Mouse (Mus musculus) heart, adult 2 months (tissue): ENCODE data around the gene Scd2. TPM values are rescaled to one million over a fixed set of nuclear protein-coding genes. Genes with fewer than 3 reads are reported as not detected.

Experiments used
- DNase-seq, 2 experiments: peaks; one replicate each; pipeline ENCODE4 v3.0.0; 2021
- H3K27ac ChIP-seq: fragments of 200-600 bp; 2 replicates; pipeline ENCODE4 v1.8.1; 2022
- H3K27me3 ChIP-seq: fragments of 200-500 bp; 2 replicates; pipeline ENCODE4 v1.6.1; 2012; ENCODE audit warnings: mild to moderate bottlenecking, low read length, inconsistent platforms, mixed read lengths; ENCODE audit not compliant: control insufficient read depth, insufficient read depth
- H3K36me3 ChIP-seq: fragments of 200-500 bp; 2 replicates; pipeline ENCODE4 v1.6.1; 2012; ENCODE audit warnings: low read length, inconsistent platforms; ENCODE audit not compliant: control insufficient read depth, insufficient read depth
- H3K4me1 ChIP-seq: fragments of 200-500 bp; 2 replicates; pipeline ENCODE4 v1.6.1; 2011; ENCODE audit warnings: low read length; ENCODE audit not compliant: control insufficient read depth, insufficient read depth
- H3K4me3 ChIP-seq: fragments of 200-600 bp; 2 replicates; pipeline ENCODE4 v1.8.1; 2022
- H3K79me2 ChIP-seq: fragments of 200-500 bp; replicated peaks from 2 replicates; pipeline ENCODE4 v1.6.1; 2012; ENCODE audit warnings: mild to moderate bottlenecking, inconsistent platforms, low read length, moderate library complexity, mixed read lengths; ENCODE audit not compliant: control insufficient read depth, insufficient read depth
- H3K9ac ChIP-seq: fragments of 200-500 bp; 2 replicates; pipeline ENCODE4 v1.6.1; 2012; ENCODE audit warnings: low read depth, mild to moderate bottlenecking, control low read depth, inconsistent platforms, low read length, mixed read lengths
- CTCF ChIP-seq: fragments of 200-600 bp; IDR thresholded peaks from 2 replicates; pipeline ENCODE4 v1.8.1; 2022; ENCODE audit warnings: antibody characterized with exemption, mild to moderate bottlenecking, moderate library complexity
- EP300 ChIP-seq: fragments of 200-500 bp; IDR thresholded peaks from 2 replicates; pipeline ENCODE4 v1.6.1; 2011; ENCODE audit warnings: low read depth, low read length, control low read depth; ENCODE audit not compliant: insufficient read depth
- POLR2A ChIP-seq: fragments of 200-500 bp; IDR thresholded peaks from 2 replicates; pipeline ENCODE4 v1.6.1; 2011; ENCODE audit warnings: mild to moderate bottlenecking, low read depth, low read length, control low read depth; ENCODE audit not compliant: insufficient read depth
- WGBS: fragments of 180-500 bp; shearing (Covaris S2); methylation state at CpG from one replicate; pipeline ENCODE4 v1.1.7; 2018; 5-methylcytosine and 5-hydroxymethylcytosine counted together
- intact Hi-C: fragments of 180-260 bp; cut with DNase I; formaldehyde crosslinking; loops from one replicate; pipeline ENCODE4 v1.15.1; 2025
- polyA plus RNA-seq: library from polyadenylated mRNA; depleted of rRNA; stranded (reverse); fragments of >200 nt; gene quantifications from 2 replicates; pipeline ENCODE4 v1.2.3, GENCODE M21; 2012
- total RNA-seq, 2 experiments: library from RNA; stranded (reverse); gene quantifications; 2 replicates each; pipeline ENCODE4 v1.2.3; 2021

Gene Scd2
- total and polyA plus RNA-seq, 3 experiments = 9.2 to 21.2 (median 12.2) TPM

GRCm38 (mm10) chr19:44297068-44297760 is 3.7 kb downstream of the Scd2 start:
- peaks cover 5% of the 10 kb centered on the region for H3K4me1 ChIP-seq
- no peak for DNase-seq
- WGBS = 70% methylated on average over 8 of the region's 8 CpGs
- peak overlapping the region; percentile 22; the same call in 1 of the 2 replicates for H3K9ac ChIP-seq
- no peak overlapping the region for H3K27ac ChIP-seq
- H3K4me3 ChIP-seq = no peak overlapping the region
- no peaks in the 10 kb centered on the region for H3K27me3 ChIP-seq
- no peak for TF ChIP-seq CTCF
- TF ChIP-seq POLR2A = no peak
- TF ChIP-seq EP300 = no peak
- H3K36me3 ChIP-seq = no peaks in the 10 kb centered on the region; the same call in 1 of the 2 replicates
- H3K79me2 ChIP-seq = no peaks in the 10 kb centered on the region
- intact Hi-C loops = loop anchor here (5.0 kb wide), 2 partner anchors 100 to 135 kb away; no protein-coding TSS in a partner anchor

GRCm38 (mm10) chr19:44297862-44298261 is 4.4 kb downstream of the Scd2 start:
- H3K27me3 ChIP-seq = no peaks in the 10 kb centered on the region
- intact Hi-C loops = loop anchor here (5.0 kb wide), 2 partner anchors 101 to 136 kb away; no protein-coding TSS in a partner anchor
- no peak overlapping the region for H3K27ac ChIP-seq
- H3K9ac ChIP-seq = no peak overlapping the region
- H3K36me3 ChIP-seq = no peaks in the 10 kb centered on the region; the same call in 1 of the 2 replicates
- DNase-seq = no peak
- 84% methylated on average over 9 of the region's 9 CpGs for WGBS
- no peaks in the 10 kb centered on the region for H3K79me2 ChIP-seq
- no peak overlapping the region for H3K4me3 ChIP-seq
- peaks cover 5% of the 10 kb centered on the region for H3K4me1 ChIP-seq
- TF ChIP-seq CTCF = no peak
- TF ChIP-seq EP300 = no peak
- TF ChIP-seq POLR2A = no peak

GRCm38 (mm10) chr19:44299078-44299477 is 5.6 kb downstream of the Scd2 start:
- intact Hi-C loops = loop anchor here (5.0 kb wide), 2 partner anchors 102 to 137 kb away; no protein-coding TSS in a partner anchor
- WGBS = 94% methylated on average over 9 of the region's 9 CpGs
- Histone ChIP-seq H3K9ac (no peak overlapping the region), H3K27ac (no peak overlapping the region), H3K4me3 (no peak overlapping the region), H3K36me3 (no peaks in the 10 kb centered on the region; the same call in 1 of the 2 replicates), H3K4me1 (peaks cover 5% of the 10 kb centered on the region), H3K27me3 (no peaks in the 10 kb centered on the region), H3K79me2 (no peaks in the 10 kb centered on the region)
- no peak for DNase-seq
- TF ChIP-seq EP300 (no peak), POLR2A (no peak), CTCF (no peak)

- DNase-seq = no peak
- Histone ChIP-seq H3K79me2 (no peaks in the 10 kb centered on the region), H3K4me3 (no peak overlapping the region), H3K36me3 (no peaks in the 10 kb centered on the region; the same call in 1 of the 2 replicates), H3K4me1 (peaks cover 5% of the 10 kb centered on the region), H3K27me3 (no peaks in the 10 kb centered on the region), H3K9ac (no peak overlapping the region), H3K27ac (no peak overlapping the region)
- 42% methylated on average over 6 of the region's 6 CpGs for WGBS
- intact Hi-C loops = loop anchor here (5.0 kb wide), 2 partner anchors 103 to 138 kb away; no protein-coding TSS in a partner anchor
- TF ChIP-seq EP300 (no peak), CTCF (no peak), POLR2A (no peak)
Measured at GRCm38 (mm10) chr19:44299902-44300301, 6.4 kb downstream of the Scd2 start.

GRCm38 (mm10) chr19:44300520-44300919 is 7.0 kb downstream of the Scd2 start:
- Histone ChIP-seq H3K4me3 (no peak overlapping the region), H3K27me3 (no peaks in the 10 kb centered on the region), H3K27ac (no peak overlapping the region), H3K9ac (no peak overlapping the region), H3K4me1 (peaks cover 5% of the 10 kb centered on the region), H3K79me2 (no peaks in the 10 kb centered on the region), H3K36me3 (no peaks in the 10 kb centered on the region; the same call in 1 of the 2 replicates)
- intact Hi-C loops = no loop called here
- no peak for DNase-seq
- TF ChIP-seq POLR2A (no peak), EP300 (no peak), CTCF (no peak)
- 71% methylated on average over 7 of the region's 7 CpGs for WGBS

- no peak for DNase-seq
- H3K36me3 ChIP-seq = no peaks in the 10 kb centered on the region; the same call in 1 of the 2 replicates
- intact Hi-C loops = no loop called here
Measured at GRCm38 (mm10) chr19:44301176-44301575, 7.7 kb downstream of the Scd2 start.

More at GRCm38 (mm10) chr19:44301176-44301575, 7.7 kb downstream of the Scd2 start:
- Histone ChIP-seq H3K79me2 (no peaks in the 10 kb centered on the region), H3K9ac (no peak overlapping the region), H3K27me3 (no peaks in the 10 kb centered on the region), H3K27ac (no peak overlapping the region), H3K4me3 (no peak overlapping the region), H3K4me1 (peaks cover 5% of the 10 kb centered on the region)
- TF ChIP-seq CTCF = no peak
- no peak for TF ChIP-seq POLR2A
- TF ChIP-seq EP300 = no peak
- WGBS = 79% methylated on average over 16 of the region's 16 CpGs
